Comparison of ENCODE assay signal across 7 mouse cellular contexts in genomic region chr19:9982151-9982851, GRCm38 (mm10). TPM values are rescaled to one million over a fixed set of nuclear protein-coding genes. Genes with fewer than 3 reads are reported as not detected.
DNase-seq lines count a peak whose midpoint lies in the region; ATAC-seq lines count a peak whose summit lies in the region.

No protein-coding gene starts in this region.

- H3K9me3 ChIP-seq in embryonic facial prominence, embryonic 11.5 days (replicated peaks; ENCODE audit: control insufficient read depth, low read length): no peaks in the 10 kb centered on the region
- no peaks in the 10 kb centered on the region for H3K9me3 ChIP-seq in limb, embryonic 11.5 days (ENCODE audit: control insufficient read depth, low read length)
- H3K9me3 ChIP-seq in midbrain, embryonic 14.5 days (ENCODE audit: control insufficient read depth, low read length): no peaks in the 10 kb centered on the region

- peaks cover 4% of the 10 kb centered on the region for H3K36me3 ChIP-seq in embryonic facial prominence, embryonic 11.5 days (replicated peaks; ENCODE audit: control insufficient read depth, insufficient read depth, low read depth, low read length)
- H3K36me3 ChIP-seq in limb, embryonic 11.5 days (ENCODE audit: control insufficient read depth, insufficient read depth, low read length): peaks cover 17% of the 10 kb centered on the region
- peaks cover 26% of the 10 kb centered on the region for H3K36me3 ChIP-seq in midbrain, embryonic 14.5 days (ENCODE audit: control insufficient read depth, insufficient read depth, low read length)

- H3K4me3 ChIP-seq in embryonic facial prominence, embryonic 11.5 days (ENCODE audit: low read depth, low read length): peak overlapping the region; percentile 92
- peak overlapping the region; percentile 94 for H3K4me3 ChIP-seq in limb, embryonic 11.5 days (ENCODE audit: low read depth, low read length)
- H3K4me3 ChIP-seq in midbrain, embryonic 14.5 days (replicated peaks; ENCODE audit: low read depth, low read length): peak overlapping the region; percentile 85

- DNase-seq in adrenal gland, postnatal 14 days: peak; percentile 98
- DNase-seq in embryonic facial prominence, embryonic 11.5 days (ENCODE audit: low spot score): peak; percentile 100
- DNase-seq in heart, adult 11 months: peak; percentile 100
- DNase-seq in kidney, adult 18-20 months: peak; percentile 97
- peak; percentile 98 for DNase-seq in limb, embryonic 11.5 days (ENCODE audit: low spot score)
- DNase-seq in midbrain, embryonic 14.5 days: peak; percentile 99
- peak; percentile 92 to 94 for DNase-seq in spleen, adult 18-20 months

- ATAC-seq in embryonic facial prominence, embryonic 11.5 days (replicated peaks; ENCODE audit: insufficient number of reproducible peaks, low FRiP score, low TSS enrichment, low read depth): peak; percentile 98
- ATAC-seq in limb, embryonic 11.5 days (ENCODE audit: insufficient number of reproducible peaks, low FRiP score, low TSS enrichment, low read depth): peak; percentile 96
- peak; percentile 99 for ATAC-seq in midbrain, embryonic 14.5 days (ENCODE audit: low FRiP score, low TSS enrichment)

- WGBS in embryonic facial prominence, embryonic 11.5 days: under 1% methylated on average over 57 of the region's 59 CpGs
- under 1% methylated on average over 59 of the region's 59 CpGs for WGBS in limb, embryonic 11.5 days
- under 1% methylated on average over 59 of the region's 59 CpGs for WGBS in midbrain, embryonic 14.5 days

- peak overlapping the region; percentile 81 for H3K4me2 ChIP-seq in embryonic facial prominence, embryonic 11.5 days (ENCODE audit: low read depth, low read length)
- peak overlapping the region; percentile 40 for H3K4me2 ChIP-seq in limb, embryonic 11.5 days (ENCODE audit: low read depth, severe bottlenecking)
- H3K4me2 ChIP-seq in midbrain, embryonic 14.5 days (ENCODE audit: low read length): peak overlapping the region; percentile 85

- no peaks in the 10 kb centered on the region for H3K27me3 ChIP-seq in embryonic facial prominence, embryonic 11.5 days (ENCODE audit: control insufficient read depth, insufficient read depth, low read length)
- H3K27me3 ChIP-seq in limb, embryonic 11.5 days (ENCODE audit: control insufficient read depth, insufficient read depth, low read length): no peaks in the 10 kb centered on the region
- H3K27me3 ChIP-seq in midbrain, embryonic 14.5 days (ENCODE audit: control insufficient read depth, insufficient read depth, low read length): no peaks in the 10 kb centered on the region

- H3K4me1 ChIP-seq in embryonic facial prominence, embryonic 11.5 days (ENCODE audit: control insufficient read depth, insufficient read depth, low read length): peaks cover 4% of the 10 kb centered on the region; the same call in 1 of the 2 replicates
- H3K4me1 ChIP-seq in limb, embryonic 11.5 days (ENCODE audit: control insufficient read depth, insufficient read depth, low read length): peaks cover 15% of the 10 kb centered on the region
- peaks cover 19% of the 10 kb centered on the region for H3K4me1 ChIP-seq in midbrain, embryonic 14.5 days (ENCODE audit: control insufficient read depth, insufficient read depth, low read length)

- peak overlapping the region; percentile 83 for H3K9ac ChIP-seq in embryonic facial prominence, embryonic 11.5 days (replicated peaks; ENCODE audit: low read length)
- H3K9ac ChIP-seq in limb, embryonic 11.5 days (ENCODE audit: low read length): peak overlapping the region; percentile 76
- peak overlapping the region; percentile 76 for H3K9ac ChIP-seq in midbrain, embryonic 14.5 days (replicated peaks; ENCODE audit: low read length)

- peak overlapping the region; percentile 86 for H3K27ac ChIP-seq in embryonic facial prominence, embryonic 11.5 days (replicated peaks; ENCODE audit: low read depth, low read length)
- peak overlapping the region; percentile 88 for H3K27ac ChIP-seq in limb, embryonic 11.5 days (replicated peaks; ENCODE audit: low read depth, low read length)
- peak overlapping the region; percentile 92 for H3K27ac ChIP-seq in midbrain, embryonic 14.5 days (replicated peaks; ENCODE audit: low read depth, low read length)

RNA-seq across cellular contexts. Expression of gene Fth1, which starts 1.9 kb away (rescaled TPM):
- total RNA-seq in adrenal gland, postnatal 14 days (2021): 2,322 and 2,352 TPM in 2 replicates
- polyA plus RNA-seq in embryonic facial prominence, embryonic 11.5 days (2014; fragmentation: Nextera tagmentation; extraction: Ambion mirVana): 1,303 and 1,312 TPM in 2 replicates
- polyA plus RNA-seq in limb, embryonic 11.5 days (2014; fragmentation: Nextera tagmentation; extraction: Ambion mirVana): 1,189 and 1,219 TPM in 2 replicates
- 1,308 and 1,477 TPM in 2 replicates for polyA plus RNA-seq in midbrain, embryonic 14.5 days (2014; fragmentation: Nextera tagmentation; extraction: Ambion mirVana)

RNA-seq across cellular contexts. Expression of gene Best1, which starts 19.1 kb away (rescaled TPM):
- 0.19 TPM in 1 of 2 replicates, not detected in the other for total RNA-seq in adrenal gland, postnatal 14 days (2021)
- 1.7 and 1.9 TPM in 2 replicates for polyA plus RNA-seq in embryonic facial prominence, embryonic 11.5 days (2014; fragmentation: Nextera tagmentation; extraction: Ambion mirVana)
- polyA plus RNA-seq in limb, embryonic 11.5 days (2014; fragmentation: Nextera tagmentation; extraction: Ambion mirVana): 1.9 and 2.4 TPM in 2 replicates
- 2.1 and 2.5 TPM in 2 replicates for polyA plus RNA-seq in midbrain, embryonic 14.5 days (2014; fragmentation: Nextera tagmentation; extraction: Ambion mirVana)

RNA-seq across cellular contexts. Expression of gene Rab3il1, which starts 19.2 kb away (rescaled TPM):
- 9.7 and 10.1 TPM in 2 replicates for total RNA-seq in adrenal gland, postnatal 14 days (2021)
- 53.8 and 56.4 TPM in 2 replicates for polyA plus RNA-seq in embryonic facial prominence, embryonic 11.5 days (2014; fragmentation: Nextera tagmentation; extraction: Ambion mirVana)
- 39.8 and 44.5 TPM in 2 replicates for polyA plus RNA-seq in limb, embryonic 11.5 days (2014; fragmentation: Nextera tagmentation; extraction: Ambion mirVana)
- polyA plus RNA-seq in midbrain, embryonic 14.5 days (2014; fragmentation: Nextera tagmentation; extraction: Ambion mirVana): 13.3 and 19.2 TPM in 2 replicates

RNA-seq across cellular contexts. Expression of gene Fads3, which starts 59.1 kb away (rescaled TPM):
- 11.3 and 14.0 TPM in 2 replicates for total RNA-seq in adrenal gland, postnatal 14 days (2021)
- 3.7 TPM in 2 replicates for polyA plus RNA-seq in embryonic facial prominence, embryonic 11.5 days (2014; fragmentation: Nextera tagmentation; extraction: Ambion mirVana)
- polyA plus RNA-seq in limb, embryonic 11.5 days (2014; fragmentation: Nextera tagmentation; extraction: Ambion mirVana): 2.3 and 3.3 TPM in 2 replicates
- 15.4 and 17.8 TPM in 2 replicates for polyA plus RNA-seq in midbrain, embryonic 14.5 days (2014; fragmentation: Nextera tagmentation; extraction: Ambion mirVana)

Comparison
In these comparisons a context has a peak if more than half of its experiments do, and no peak if none do; other contexts are left out.
1. Peak in every context shown above with its lines: DNase-seq, ATAC-seq, H3K4me3 ChIP-seq and H3K27ac ChIP-seq.